Mouse (Mus musculus): ENCODE measurements around the gene Kif5a.

DNA sequence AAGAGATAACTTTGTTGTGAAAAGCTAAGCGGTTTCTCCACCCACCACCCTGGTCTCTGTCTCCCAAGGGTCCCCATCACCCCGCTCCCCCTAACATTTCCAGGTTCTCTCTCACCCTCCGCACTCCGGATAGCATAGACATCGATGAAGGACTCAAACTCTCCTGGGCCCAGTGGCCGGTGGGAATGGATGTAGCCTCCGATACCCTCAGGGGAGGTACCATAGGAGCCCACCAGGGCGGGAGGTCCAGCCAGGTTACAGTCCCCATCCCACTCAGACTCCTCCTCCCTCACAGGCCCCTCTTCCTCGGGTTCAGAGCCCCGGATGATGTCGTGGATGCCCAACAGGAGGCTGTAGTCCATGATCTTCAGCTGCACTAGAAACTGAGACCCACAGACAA lies 63.7 kb downstream of the Kif5a start:
- TF ChIP-seq EP300 (IDR thresholded peaks at IDR 0.05; ENCODE audit: low read depth) (no peak), CTCF (IDR thresholded peaks at IDR 0.05; ENCODE audit: low read depth) (no peak)

All from liver, embryonic 14.5 days (tissue).